Mouse (Mus musculus) cerebellum, postnatal 4 days (tissue): Measurements from ENCODE around the gene Tmem186.

Experiments used
- DNase-seq, 2 experiments: peaks; one replicate each; pipeline ENCODE4 v3.0.0; 2022; ENCODE audit warnings: low spot score in 2 of 2, mixed read lengths in 1 of 2

Tmem186 gene

DNA sequence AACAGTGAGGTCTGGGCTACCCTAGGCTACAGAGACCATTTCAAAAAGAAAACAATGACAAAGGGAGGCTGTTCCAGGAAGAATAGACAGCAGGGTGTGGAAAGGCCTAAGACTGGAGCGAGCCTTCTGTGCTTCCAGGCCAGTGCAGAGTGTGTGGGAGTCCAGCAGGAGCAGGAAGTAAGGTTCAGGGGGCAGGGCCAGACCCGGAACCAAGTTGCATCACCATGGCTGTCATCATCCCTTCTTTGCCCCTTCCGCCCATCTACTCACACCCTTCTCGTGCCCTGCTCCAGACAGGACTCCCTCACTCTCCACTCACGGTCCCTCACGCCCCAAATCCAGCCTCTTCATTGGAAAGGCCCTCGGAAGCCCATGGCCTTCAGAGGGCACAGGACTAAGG lies 29.7 kb upstream of the Tmem186 start:
- no peak for DNase-seq

DNA sequence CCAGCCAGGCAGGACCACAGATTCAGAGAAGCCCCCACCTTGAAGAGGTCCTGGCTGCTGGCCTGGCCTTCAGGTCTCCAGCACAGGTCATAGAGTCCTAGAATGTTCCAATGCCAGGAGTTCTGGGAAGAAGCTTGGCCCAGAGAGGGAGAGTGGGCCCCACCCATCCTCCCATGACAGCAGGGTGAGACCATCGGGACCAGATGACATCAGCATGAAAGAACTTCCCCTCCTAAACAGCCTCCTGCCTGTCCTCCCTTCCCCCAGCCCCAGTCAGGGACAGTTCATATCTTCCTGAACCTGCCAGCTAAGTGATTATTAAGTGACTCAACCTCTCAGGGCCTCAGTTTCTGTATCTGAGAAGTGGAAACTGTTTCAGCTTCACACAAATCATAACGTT lies 28.9 kb upstream of the Tmem186 start:
- DNase-seq = no peak

DNA sequence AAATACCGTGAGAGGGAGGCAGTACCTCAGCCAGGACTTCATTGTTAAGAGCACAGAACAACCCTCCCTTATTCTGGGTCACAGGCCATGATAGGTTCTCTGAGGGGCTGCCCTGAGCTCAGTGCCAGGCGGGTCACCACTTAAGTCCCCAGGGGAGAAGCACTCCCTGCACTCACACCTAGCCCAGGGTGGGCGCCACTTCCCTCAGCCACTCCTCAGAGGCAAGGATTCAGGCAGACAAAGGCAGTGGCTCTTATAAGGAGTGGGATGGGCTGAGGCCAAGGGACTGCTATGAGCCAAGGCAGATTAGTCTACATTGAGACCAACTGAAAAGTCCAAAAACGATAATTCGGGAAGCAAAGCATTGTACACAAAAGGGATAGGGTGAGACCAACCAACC lies 27.9 kb upstream of the Tmem186 start:
- no peak for DNase-seq

DNA sequence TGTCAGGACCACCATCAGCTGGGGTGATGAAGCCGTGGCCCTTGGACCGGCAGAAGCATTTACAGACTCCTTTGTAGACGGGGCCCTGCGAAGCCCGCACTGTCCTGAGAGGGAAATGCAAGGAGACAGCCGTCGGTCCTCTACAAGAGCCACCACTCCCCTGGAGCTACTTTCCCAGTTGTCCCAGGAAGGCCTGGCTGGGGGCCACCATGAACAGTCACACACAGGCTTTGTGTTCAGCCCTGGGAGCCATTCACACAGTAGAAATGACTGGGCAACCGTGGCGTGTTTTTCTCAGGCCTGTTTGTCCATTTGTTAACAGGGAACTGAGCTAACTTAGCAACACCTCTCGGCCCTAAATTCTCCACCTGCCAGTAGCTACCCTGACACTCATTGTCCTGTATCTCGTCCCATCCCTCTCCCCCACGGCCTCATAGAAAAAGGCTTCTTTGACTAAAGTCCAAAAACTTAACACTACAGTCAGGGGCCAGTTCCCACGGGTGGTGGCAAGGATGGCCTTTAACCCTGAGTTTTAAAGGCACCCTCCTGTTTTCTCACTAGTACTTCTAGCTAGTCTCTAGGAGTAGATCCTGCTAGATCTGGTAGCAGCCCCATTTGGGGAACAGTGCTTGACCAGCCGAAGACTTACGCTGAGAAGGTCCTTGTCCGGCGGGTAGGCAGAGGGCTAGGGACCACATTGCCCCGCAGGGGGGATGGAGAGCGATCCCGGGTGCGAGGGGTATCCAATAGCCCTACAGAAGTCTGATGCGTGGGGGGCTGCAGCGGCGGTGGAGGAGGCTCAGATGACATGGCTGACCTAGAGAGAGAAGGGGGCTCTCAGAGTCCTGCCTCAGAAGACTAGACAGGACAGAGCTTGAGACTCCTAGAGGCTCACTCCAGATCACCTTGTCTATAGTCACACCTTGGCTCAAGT lies 26.4 kb upstream of the Tmem186 start:
- no peak for DNase-seq

DNA sequence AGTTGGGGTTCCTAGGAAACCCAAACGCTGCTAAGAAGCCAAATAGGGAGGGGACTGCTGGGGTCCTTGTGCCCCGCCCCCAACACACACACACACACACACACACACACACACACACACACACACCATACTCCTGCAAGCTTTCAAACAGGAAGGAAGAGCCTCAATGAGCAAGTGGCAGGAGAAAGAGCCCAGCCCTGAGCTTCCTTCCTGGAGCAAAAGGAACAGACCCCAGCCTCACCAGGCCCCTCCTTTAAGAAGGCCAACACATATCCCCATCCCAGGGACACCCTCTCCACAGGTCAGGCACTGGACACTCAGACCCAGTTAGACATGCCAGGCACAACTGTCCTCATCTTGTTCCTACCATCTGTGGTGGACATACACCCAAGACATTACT lies 25.5 kb upstream of the Tmem186 start:
- no peak for DNase-seq

DNA sequence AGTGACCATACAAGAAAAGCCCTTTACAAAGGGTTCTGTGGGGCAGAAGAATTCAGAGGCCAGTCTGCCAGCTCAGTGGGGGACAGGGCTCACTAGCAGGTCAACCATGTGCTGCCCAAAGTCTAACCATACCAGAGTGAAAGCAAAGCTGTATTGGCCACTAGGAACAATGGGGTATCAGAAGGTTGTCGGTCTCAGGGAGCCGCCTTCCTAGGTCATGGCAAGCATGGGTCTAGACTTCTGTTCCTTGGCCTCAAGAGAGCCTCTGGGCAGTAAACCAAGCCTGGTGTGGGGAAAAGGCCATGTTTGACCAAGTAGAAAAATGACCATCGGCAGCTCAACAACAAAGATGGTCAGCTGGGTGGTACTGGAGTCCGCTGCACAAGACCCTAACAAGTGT lies 21.3 kb upstream of the Tmem186 start:
- no peak for DNase-seq

DNA sequence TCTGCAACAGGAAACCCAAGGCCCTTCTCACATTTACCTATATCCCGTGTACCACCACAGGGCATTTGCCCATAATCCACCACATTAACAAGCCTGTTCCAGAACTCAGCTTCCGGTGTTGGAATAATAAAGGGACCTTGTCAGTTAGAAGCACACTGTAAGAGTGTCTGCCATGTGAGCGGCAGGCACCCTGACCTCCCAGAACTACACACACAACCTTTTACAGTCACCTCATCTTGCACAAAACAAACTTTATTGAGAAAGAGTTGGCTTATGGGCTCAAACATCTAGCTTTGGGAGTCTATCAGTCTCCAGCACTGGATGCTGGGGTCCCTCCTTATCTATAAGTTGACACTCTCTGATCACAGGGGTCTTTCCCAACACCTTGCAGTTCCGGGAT lies 20.8 kb upstream of the Tmem186 start:
- DNase-seq = no peak

DNA sequence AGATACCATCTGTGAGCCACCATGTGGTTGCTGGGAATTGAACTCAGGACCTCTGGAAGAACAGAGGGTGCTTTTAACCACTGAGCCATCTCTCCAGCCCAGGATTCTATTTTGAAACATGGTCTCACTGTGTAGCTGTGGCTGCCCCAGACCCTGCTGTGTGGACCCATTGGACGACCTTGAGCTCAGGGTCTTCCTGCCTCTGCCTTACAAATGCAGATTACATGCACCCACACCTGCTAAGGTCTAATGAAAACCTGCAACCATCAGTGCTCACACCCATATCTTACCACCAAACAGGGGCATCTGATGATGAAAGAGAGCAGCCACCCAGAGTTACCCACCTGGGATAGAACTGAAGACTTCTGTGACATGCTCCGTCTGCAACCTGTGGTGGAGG lies 18.7 kb upstream of the Tmem186 start:
- DNase-seq = no peak

DNA sequence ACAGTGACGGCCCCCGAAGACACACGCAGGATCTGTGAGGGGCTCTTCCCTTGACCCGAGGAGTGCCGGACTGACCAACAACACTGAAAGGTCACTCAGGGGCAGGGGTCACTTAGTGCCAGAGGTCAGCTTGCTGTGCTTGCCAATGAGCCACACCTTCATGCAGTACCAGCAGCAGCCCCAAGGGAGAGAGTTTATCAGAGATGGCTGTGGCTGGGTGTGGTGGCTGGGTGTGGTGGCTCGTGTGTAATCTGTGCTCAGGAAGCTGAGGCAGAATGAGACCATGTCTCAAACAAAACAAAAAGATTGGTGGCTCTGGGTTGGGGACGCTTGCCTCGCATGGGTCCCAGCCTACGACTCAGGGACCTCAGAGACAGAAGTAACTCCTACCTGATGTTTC lies 18.1 kb upstream of the Tmem186 start:
- no peak for DNase-seq

DNA sequence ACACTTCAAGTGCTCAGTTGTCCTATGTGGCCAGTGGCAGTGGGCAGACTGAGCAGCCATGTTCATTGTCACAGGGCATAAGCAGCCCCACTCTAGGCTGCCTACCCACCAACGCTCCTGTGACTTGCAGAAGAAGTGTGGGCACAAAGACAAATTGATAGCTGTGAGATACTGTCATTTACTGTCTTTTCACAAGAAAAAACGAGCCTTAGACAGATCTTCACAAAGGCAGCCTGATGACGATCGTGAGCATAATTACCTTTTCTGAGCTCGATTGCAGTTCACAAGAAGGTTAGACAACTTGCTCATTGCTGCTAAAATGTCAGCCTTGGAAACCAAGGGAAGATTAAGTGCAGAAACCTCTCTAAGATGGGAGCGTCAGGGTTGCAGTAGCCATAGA lies 17.6 kb upstream of the Tmem186 start:
- no peak for DNase-seq

DNA sequence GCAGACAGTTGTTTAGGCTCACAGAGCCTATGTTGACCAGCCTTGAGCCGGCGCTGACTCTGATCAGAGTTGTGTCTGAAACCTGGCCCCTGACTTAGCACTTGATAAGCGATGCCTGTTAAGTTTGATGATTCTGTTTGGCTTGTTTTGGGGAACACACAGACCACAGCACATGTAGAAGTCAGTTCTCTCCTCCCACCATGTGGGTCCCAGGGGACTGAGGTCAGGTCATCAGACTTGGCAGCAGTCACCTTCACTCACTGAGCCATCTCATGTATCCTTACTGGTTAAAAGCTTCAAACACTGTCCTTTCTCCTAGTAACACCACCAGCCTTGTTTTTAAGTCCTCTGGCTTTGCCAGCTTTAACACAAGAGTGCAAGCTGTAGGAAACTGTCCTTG lies 12.5 kb upstream of the Tmem186 start:
- DNase-seq = no peak

DNA sequence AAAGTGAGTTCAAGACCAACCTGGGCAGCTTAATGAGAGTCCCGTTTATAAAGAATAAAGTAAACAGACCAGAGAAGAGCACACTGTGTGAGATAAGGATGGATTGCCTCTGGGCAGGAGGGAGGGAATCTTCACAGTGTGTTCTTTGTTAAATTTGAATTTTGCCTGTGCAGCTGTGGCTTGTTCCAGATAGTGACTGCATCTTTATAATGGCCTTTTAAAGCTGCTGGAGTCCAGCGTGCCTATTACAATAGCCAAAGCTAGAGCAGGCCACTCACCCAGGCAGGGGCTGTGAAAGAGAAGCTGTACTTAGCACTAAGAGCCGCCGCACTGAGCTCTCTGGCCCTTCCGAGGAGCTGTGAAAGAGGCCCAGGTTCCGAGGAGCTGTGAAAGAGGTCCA lies 8.0 kb upstream of the Tmem186 start:
- DNase-seq = no peak

DNA sequence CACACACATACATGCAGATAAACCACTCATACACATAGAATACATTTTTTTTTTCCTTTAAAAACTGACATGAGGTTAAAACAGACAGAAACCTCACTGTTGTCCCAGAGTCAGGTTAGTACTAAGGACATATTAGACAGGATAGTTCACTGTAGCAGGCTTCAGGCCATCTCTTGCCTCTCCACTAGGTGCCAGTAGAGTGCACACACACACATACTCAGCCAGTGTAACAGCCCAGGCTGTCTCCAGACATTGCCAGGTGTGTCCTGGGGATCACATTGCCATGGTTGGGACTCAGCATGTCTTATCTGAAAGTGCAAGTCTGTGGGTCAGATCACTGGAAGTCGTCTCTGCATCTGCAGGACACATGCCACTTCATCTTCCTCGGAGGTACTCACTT lies 6.3 kb upstream of the Tmem186 start:
- peak in 1 of 2 experiments; percentile 24 for DNase-seq

DNA sequence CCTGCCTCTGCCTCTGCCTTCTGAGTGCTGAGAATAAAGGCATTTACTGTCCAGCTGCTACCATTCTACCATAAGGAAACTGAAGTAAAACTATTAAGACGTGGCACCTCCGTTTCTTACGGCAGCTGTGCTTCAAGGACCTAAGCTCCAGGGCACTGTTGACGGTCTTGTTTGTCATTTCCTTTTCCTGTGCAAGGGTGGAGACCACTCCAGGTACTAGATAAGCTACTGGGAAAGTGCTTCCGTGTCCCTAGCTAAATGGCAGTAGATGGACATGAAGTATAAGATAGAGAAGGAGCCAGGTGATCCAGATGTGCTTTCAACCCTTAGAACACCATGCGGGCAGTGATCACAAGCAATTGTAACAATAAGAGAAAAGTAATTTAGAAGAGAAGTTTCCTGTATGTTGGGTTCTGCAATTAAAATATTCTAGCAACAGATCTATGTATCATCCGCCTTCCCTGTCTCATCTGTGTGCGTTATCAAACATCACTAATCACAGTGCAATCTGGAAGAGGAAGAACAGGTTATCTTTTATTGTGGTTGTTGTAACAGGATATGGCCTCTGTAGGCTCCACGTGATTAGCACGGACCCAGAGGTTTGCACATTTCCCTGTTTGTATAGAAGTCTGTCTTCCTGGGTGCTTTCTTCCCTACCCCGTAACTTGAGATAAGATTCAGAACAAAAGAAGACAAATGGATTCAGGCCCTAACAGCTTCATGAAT lies 2.1 kb upstream of the Tmem186 start:
- DNase-seq = no peak

DNA sequence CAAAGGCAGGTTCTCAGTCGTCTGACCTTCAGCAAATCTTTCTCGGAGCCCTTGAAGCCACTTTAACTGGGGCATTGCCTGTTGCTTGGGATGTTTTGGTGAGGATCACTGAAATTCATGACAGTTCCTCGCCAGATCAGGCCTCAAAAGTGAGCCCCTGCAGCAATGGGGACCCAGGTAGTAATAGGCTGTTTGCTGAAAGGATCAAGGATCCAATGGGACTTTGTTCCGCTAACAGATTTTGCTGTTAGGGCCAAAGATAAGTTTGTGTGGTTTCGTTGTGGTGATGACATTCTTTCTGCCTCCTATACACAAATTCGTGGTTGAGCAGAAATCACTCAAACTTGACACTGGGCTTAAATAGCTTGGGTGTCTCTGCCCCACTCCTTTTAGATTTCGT lies 619 bp upstream of the Tmem186 start:
- DNase-seq = no peak

DNA sequence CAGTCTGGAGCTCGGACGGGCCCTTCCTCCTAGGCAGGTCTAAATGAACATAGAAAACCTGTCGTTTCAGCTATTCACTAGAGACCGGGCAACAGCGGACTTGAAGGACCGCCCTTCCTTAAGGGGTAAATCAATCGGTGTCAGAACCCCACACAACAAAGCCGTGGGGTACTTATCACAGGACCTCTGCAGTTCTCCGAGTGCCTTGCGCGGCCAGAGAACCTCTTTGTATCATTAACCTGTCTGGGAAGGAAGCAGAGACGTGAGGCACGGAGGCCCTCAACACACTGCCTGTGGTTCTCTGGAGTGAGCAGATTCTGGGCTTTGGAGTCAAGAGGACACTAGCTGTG lies 670 bp downstream of the Tmem186 start:
- no peak for DNase-seq

DNA sequence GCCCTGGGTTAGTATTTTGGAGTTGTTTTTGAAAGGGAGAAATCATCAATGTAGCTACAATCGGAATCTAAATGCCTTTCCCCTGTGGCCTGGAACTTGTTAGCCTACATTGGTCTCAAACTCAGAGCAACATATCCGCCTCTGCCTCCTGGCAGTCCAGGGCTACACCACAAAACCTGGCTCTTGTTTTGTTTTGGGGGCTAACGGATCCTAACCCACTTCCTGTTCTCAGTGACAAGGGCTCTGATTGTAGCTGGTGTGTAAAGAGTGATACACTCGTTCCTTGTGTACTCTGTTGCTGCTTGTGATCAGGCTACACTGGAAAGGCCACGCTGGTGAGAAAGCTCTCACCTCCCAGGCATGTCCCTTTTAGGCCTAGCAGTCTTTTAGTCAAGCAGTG lies 6.1 kb downstream of the Tmem186 start:
- DNase-seq = no peak

DNA sequence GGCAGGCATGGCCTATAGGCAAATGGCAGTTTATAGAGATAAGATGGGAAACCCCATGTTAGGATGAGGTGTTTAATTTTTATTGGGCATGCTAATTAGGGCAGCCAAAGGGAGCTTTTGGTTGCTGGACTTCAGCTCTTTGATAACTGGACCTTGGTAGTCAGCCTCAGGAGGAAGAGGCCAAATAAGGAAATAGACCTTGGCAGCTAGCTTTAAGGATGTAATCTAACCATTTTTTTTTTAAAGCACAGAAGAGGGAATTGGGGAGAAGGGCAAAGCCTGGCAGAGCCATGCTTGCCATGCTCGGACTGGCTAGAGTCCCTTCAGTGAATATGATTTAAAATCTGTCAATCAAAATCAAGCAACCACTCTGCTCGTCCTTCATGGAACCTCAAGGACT lies 7.1 kb downstream of the Tmem186 start:
- DNase-seq = no peak

DNA sequence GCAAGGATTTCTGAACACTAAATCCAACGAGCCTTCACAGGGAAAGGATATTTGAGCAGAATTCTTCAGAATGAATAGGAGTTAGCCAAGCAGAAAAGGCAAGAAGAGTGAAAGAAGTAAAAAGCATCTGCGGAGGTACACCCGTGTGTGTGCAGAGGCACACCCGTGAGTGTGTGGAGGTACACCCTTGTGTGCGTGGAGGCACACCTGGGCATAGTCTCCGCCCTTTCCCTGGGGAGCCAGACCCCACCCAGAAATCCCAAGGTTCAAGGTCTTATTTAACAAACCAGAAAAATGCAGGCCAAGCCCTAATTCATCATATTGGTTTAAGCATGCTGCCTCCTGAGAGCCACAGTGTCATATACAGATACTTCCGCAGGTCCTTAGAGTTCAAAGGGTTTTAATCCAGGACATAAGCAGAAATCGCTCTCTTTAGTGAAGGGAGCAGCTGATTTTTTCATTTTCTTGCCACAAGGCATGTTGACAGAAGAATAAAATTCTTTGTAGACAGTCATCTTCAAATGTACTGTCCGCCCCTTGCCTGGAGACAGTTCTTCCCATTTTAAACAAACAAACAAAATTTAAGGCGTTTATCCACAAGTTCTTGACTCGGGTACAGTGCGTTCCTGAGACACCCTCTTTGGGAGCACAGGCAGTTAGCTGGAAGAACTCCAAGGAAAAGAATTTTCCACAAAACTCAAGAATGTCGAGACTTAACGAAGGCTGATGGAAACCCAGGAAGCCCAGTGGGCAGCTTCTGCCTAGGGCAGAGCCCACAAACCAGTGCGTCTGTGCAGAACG lies 17.0 kb downstream of the Tmem186 start:
- DNase-seq = no peak

DNA sequence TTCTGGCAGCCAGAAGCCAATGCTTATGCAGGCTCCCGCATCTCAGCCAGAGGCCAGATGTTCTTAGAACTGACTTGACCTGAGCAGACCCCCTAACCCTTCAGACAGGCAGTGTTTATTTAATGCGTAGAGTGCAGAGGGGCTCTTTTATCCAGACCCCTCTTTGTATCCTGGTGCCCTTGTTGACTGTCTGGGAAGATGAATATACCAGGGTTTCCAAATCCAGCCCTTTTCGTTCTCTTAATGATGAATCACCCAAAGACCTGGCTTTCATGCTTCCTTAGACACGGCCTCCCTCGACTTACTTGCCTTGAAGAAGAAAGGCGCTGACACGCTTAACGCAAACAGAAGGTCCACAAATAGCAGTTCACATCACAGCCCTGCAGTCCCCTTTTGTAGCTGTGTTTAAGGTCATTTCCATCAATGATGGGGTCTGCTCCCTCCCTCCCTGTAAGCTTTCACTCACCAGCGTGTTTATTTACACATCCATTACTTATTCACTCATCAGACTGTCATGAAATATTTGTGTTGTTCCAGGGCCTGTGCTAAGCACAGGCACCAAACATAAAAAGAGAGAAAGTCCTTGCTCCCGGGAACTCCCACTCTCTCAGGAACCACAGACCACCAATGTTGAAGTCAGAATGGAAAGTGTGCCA lies 17.7 kb downstream of the Tmem186 start:
- DNase-seq = no peak

DNA sequence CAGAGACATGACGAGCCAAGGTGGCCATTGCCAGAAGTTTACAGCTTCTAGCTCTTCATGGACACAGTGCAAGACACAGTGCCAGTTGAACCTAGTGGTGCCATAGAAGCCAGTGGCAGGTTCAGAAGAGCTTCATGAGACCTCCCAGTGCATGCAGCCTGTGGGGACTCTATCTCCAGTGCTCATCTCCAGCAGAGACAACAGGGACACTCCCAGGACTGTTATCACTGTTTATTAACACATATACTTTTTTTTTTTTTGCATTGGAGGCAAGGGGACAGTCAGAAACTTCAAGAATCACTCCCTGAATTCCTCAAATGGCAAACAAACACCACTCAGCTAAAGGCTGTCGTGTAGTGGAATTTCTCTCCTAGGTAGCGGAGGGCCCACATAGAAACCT lies 24.1 kb downstream of the Tmem186 start:
- no peak for DNase-seq

DNA sequence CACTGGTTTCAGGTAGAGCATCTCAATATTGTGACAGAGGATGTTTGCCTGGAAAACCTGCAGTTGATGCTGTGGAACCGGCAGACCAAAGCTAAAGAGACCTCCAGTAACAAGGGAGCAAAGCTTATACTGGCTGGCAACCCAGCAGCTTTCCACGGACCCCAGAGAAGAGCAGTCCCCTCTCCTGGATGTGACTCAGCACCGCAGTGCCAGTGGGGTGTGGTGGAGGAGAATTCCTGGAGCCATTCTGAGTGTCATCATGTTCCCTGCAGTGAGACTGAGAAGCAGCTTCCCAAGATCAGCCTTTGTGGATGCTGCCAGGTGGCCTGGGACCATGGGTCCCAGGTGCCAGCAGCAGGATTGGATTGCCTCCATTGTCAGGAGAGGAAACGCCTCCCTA lies 24.5 kb downstream of the Tmem186 start:
- no peak for DNase-seq
